Mouse (Mus musculus): ENCODE measurements around the gene Tmem247. TPM values are rescaled to one million over a fixed set of nuclear protein-coding genes. Genes with fewer than 3 reads are reported as not detected.

Tmem247 gene
- polyA plus RNA-seq, 1 experiment from 2014 or later: not detected

DNA sequence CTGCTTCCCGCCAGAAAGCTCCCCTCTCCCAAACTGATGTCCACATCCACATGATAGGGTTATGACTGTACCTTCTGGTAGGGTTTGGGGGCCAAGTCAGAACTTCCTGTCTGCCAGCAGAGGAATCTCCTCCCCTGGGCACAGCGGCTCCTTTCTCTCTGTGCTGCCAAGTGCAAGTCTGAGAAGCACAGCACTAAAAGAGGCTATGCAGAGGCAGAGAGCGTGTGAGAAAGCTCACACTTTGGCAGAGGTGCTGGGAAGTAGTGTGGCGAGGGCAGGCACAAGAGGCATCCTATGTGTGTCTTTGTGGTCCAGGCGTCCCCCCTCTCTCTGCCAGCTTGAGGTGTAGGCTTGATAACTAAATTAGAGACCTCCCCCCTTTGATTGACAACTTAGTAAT lies 53.9 kb downstream of the Tmem247 start:
- Histone ChIP-seq H3K9ac (ENCODE audit: low read length) (no peak overlapping the region), H3K9me3 (ENCODE audit: control insufficient read depth, low read length) (no peaks in the 10 kb centered on the region), H3K4me1 (ENCODE audit: control insufficient read depth, insufficient read depth, low read length) (no peaks in the 10 kb centered on the region), H3K27me3 (ENCODE audit: control insufficient read depth, insufficient read depth, low read length) (no peaks in the 10 kb centered on the region), H3K27ac (ENCODE audit: low read depth, low read length) (no peak overlapping the region), H3K4me2 (no peak overlapping the region), H3K36me3 (ENCODE audit: control insufficient read depth, insufficient read depth, low read length) (peaks cover 6% of the 10 kb centered on the region; the same call in 1 of the 2 replicates), H3K4me3 (ENCODE audit: low read depth, low read length) (no peak overlapping the region)
- 86% methylated on average over 5 of the region's 5 CpGs for WGBS
- DNase-seq (ENCODE audit: low spot score, missing footprints) (no peak), ATAC-seq (ENCODE audit: low FRiP score) (no peak)

DNA sequence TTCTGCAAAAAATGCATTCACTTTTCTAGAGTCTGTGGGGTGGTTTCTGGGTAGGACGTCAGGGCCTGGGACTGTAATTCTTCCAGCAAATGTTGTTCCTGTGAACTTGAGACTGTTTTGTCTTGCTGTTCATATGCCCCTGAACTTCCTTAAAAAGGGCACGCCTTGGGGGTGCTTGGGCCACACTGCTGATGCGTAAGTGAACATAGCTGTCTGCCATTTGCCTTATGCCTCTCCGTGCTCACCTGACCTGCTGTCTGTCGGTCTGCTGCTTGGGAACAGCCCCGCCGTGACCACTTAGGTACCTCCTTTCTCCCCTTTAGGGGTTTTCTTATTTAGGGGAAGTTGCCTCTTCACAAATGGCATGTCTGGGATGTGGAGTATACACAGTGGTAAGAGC lies 54.7 kb downstream of the Tmem247 start:
- Histone ChIP-seq H3K27me3 (ENCODE audit: control insufficient read depth, insufficient read depth, low read length) (no peaks in the 10 kb centered on the region), H3K36me3 (ENCODE audit: control insufficient read depth, insufficient read depth, low read length) (peaks cover 6% of the 10 kb centered on the region; the same call in 1 of the 2 replicates), H3K27ac (ENCODE audit: low read depth, low read length) (no peak overlapping the region), H3K4me1 (ENCODE audit: control insufficient read depth, insufficient read depth, low read length) (no peaks in the 10 kb centered on the region), H3K9ac (ENCODE audit: low read length) (no peak overlapping the region), H3K4me3 (ENCODE audit: low read depth, low read length) (no peak overlapping the region), H3K9me3 (ENCODE audit: control insufficient read depth, low read length) (no peaks in the 10 kb centered on the region), H3K4me2 (no peak overlapping the region)
- ATAC-seq (ENCODE audit: low FRiP score) (no peak), DNase-seq (ENCODE audit: low spot score, missing footprints) (no peak)
- 94% methylated on average over 7 of the region's 7 CpGs for WGBS

Other genes with a start within 250 kb of the Tmem247 start
- 7.3 and 8.6 TPM in 2 replicates for gene Epas1, start 163.6 kb upstream of the Tmem247 start, polyA plus RNA-seq (2014; fragmentation: Nextera tagmentation; extraction: Ambion mirVana)
- gene Atp6v1e2, start 30.5 kb downstream of the Tmem247 start, polyA plus RNA-seq (2014; fragmentation: Nextera tagmentation; extraction: Ambion mirVana): 0.14 TPM in 1 of 2 replicates, not detected in the other
- gene Rhoq, start 45.7 kb downstream of the Tmem247 start, polyA plus RNA-seq (2014; fragmentation: Nextera tagmentation; extraction: Ambion mirVana): 11.8 and 12.3 TPM in 2 replicates
- gene Pigf, start 108.1 kb downstream of the Tmem247 start, polyA plus RNA-seq (2014; fragmentation: Nextera tagmentation; extraction: Ambion mirVana): 48.5 and 50.2 TPM in 2 replicates
- gene Cript, start 108.2 kb downstream of the Tmem247 start, polyA plus RNA-seq (2014; fragmentation: Nextera tagmentation; extraction: Ambion mirVana): 211 and 229 TPM in 2 replicates
- 13.0 and 15.5 TPM in 2 replicates for gene Socs5, start 190.3 kb downstream of the Tmem247 start, polyA plus RNA-seq (2014; fragmentation: Nextera tagmentation; extraction: Ambion mirVana)